Mouse (Mus musculus): ENCODE measurements around the gene Ugt1a2.

The Ugt1a2 gene

DNA sequence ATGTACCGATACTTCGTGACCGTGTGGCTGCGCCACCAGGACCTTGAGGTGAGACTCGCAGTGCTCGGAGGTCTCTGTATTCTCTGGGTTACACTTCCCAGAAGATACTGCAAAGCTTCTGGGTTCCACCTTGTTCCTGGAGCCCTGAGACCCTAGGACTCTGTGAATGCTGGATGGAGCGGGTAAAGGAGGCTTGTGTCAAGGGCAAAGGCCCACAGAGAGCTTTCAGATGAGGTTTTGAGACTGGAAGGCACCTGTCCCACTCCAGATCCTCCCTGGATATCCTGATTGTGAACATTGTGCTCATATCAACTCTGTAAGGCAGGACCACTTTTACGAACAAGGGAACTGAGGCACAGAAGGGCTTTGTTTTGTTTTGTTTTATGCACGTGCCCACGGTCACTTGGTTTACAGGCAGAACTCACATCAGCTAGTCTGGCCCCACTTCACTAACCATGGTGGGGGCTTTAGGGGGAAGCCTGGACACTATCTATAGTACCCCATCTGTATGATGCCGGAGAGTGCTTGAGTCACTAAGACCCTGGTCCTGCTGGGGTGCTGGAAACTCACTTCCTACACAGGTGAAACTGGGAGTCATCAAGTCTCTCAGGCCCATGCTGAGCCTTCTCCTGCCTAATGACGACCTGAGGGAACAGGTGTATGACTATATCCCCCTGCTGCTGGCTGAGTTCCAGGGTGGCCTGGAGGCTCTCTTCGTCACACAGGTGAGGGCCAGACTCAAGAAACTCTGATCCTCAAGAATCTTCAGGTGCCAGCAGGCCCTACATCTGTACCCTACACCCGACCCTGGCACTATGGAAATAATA lies 33.2 kb downstream of the Ugt1a2 start:
- in situ Hi-C loops (cut with MseI, MboI) = no loop called here

DNA sequence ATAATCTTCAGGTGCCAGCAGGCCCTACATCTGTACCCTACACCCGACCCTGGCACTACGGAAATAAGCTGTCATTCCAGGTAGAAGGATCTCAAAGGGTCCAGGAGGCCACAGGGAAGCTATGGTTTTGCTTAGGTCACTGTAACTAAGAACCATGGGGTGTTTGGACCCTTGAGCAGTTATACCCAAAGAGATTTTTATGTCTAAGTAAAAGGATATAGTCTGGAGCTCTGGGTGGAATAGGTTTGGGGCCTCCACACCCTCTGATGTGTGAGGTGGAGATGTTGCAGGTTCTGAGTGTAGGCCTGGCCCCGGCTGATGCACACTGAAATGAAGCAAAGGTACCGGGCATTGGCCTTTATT lies 33.8 kb downstream of the Ugt1a2 start:
- in situ Hi-C loops (cut with MseI, MboI) = no loop called here

- in situ Hi-C loops (cut with MseI, MboI) = no loop called here
Observed at GRCm38 (mm10) chr1:88234646-88235045, 34.2 kb downstream of the Ugt1a2 start.

GRCm38 (mm10) chr1:88235046-88235893 lies 34.9 kb downstream of the Ugt1a2 start:
- in situ Hi-C loops (cut with MseI, MboI) = no loop called here

DNA sequence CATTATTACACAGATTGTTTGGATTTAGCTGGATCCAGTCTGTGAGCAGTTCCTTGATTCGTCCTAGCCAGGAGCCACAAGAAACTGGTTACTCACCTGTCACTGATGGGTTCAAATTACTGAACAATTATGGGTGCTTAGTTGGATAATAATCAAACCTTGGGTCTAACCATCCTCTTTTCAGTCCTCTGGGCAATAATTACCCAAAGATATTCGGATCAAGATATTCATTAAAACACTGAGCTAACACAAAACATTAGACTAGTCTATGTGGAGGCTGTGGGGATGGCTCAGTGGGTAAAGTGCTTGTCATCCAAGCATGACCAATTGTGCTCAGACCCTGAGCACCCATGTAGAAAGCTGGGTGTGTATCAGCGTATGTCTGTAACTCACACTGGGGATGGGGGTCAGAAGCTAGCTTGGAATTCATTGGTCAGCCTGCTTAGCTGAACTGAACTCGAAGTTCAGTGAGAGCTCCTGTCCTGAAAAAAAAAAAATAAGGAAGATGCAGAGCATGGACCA lies 35.6 kb downstream of the Ugt1a2 start:
- in situ Hi-C loops (cut with MseI, MboI) = no loop called here

GRCm38 (mm10) chr1:88237311-88237710 lies 36.9 kb downstream of the Ugt1a2 start:
- in situ Hi-C loops (cut with MseI, MboI) = no loop called here

- in situ Hi-C loops (cut with MseI, MboI) = no loop called here
Observed at GRCm38 (mm10) chr1:88238771-88239170, 38.4 kb downstream of the Ugt1a2 start.

- in situ Hi-C loops (cut with MseI, MboI) = no loop called here
Observed at GRCm38 (mm10) chr1:88240072-88240471, 39.7 kb downstream of the Ugt1a2 start.

DNA sequence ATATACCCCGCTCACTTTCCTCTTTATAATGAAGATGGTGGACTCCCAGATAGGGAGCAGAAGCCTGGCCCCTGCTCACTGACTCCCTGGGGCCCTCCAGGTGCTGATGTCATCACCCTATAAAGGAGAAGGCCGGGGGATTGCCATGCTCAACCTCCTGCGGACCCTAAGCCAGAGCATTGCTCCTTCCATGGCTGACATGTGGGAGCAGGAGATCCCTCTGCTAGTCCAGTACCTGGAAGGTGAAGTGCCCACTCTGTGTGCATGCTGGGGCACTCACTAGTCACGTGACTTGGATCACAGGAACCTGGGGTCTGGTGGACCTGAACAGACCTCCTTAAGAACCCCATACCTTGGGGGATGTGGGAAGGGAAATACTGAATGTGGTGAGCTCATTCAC lies 40.2 kb downstream of the Ugt1a2 start:
- in situ Hi-C loops (cut with MseI, MboI) = no loop called here

GRCm38 (mm10) chr1:88243861-88244260 lies 43.5 kb downstream of the Ugt1a2 start:
- in situ Hi-C loops (cut with MseI, MboI) = no loop called here

DNA sequence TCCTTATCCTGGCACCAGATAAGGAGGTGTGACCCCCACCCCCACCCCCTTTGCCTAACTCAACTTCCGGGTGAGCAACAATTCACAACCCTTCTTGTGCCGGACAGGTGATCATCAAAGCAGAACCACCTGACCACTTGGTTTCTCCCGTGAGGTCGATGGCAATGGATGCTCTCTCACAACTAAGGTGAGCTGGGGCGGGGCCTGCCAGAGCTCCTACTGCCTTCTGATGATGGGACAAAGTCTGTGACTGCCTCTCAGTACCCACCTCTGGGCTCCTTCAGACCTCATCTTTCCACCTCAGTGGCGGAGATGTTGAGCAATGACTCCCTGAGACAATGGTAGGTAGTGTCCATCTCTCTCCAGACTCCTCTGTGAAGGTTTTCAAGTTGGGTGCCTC lies 45.5 kb downstream of the Ugt1a2 start:
- in situ Hi-C loops (cut with MseI, MboI) = no loop called here

DNA sequence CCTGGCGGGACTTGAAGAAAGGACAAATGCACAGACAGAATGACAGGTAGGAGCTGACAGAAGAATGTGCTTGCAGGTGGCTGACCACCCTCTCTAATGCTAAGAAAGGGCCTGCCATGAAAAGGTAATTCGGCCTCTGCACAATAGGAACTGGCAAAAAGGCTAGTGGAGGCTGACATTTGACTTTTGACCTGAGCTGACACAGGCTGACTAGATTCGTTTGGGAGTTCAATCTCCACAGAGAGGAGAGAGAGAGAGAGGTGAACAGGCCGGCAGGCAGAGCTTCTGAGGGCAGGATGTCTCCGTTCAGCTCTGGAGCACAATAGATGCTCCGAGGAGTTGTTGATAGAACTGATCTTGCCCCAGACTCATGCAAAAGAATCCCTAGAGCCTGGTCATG lies 46.0 kb downstream of the Ugt1a2 start:
- in situ Hi-C loops (cut with MseI, MboI) = no loop called here

DNA sequence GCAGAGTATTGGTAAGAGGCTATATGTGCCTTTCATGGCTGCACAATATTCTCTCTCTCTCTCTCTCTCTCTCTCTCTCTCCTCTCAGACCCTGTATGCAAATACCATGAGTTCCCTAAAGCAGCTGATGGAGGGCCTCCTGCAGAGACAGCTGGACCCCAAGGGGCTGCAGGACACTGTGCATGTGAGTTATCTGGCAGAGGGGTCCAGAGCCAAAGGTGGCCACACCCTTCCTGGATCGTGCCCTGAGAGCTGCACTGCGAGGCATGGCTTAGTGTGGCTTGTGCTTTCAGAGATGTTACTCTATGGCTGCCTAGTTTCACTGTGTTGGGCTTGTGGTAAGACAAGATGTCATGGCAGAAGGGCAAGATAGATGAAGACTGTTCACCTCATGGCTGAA lies 47.3 kb downstream of the Ugt1a2 start:
- in situ Hi-C loops (cut with MseI, MboI) = no loop called here

- in situ Hi-C loops (cut with MseI, MboI) = no loop called here
Observed at GRCm38 (mm10) chr1:88248658-88249057, 48.3 kb downstream of the Ugt1a2 start.

GRCm38 (mm10) chr1:88249596-88249995 lies 49.2 kb downstream of the Ugt1a2 start:
- in situ Hi-C loops (cut with MseI, MboI) = no loop called here

GRCm38 (mm10) chr1:88250023-88250422 lies 49.6 kb downstream of the Ugt1a2 start:
- in situ Hi-C loops (cut with MseI, MboI) = no loop called here

DNA sequence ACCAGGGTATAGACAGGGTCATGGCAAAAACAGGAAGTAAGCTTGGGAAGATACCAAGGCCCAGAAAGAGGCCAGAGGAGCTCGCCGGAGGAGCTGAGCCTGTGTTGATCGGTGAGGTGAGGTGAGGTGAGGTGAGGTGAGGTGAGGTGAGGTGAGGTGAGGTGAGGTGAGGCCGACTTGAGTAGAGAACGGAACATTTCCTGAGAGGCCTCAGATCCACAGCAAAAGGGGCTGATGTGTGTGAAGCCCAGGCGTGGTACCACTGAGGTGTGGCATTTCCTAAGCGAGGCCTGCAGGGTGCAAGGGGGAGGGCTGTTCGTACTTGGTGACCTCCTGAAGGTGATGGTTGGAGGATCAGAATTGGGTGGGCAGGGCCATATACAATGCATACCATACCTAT lies 52.7 kb downstream of the Ugt1a2 start:
- in situ Hi-C loops (cut with MseI, MboI) = no loop called here

DNA sequence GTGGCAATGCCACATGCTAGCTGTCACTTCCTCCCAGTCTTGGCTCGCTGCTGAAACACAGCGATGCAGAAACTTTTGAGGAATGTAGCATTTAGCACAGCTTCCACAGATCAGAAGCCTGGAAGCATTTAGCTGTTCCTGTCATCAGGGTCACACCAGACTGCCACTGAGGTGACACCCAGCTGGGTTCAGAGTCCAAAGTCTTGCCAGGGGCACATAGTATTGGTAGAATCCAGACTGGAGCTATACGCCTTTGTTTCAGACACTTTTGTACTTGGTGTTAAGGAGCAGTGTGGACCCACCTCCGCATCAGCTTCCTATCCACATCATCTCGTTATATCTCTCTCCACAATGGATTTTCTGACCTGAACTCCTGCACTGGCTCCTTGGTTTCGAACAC lies 53.1 kb downstream of the Ugt1a2 start:
- in situ Hi-C loops (cut with MseI, MboI) = no loop called here

DNA sequence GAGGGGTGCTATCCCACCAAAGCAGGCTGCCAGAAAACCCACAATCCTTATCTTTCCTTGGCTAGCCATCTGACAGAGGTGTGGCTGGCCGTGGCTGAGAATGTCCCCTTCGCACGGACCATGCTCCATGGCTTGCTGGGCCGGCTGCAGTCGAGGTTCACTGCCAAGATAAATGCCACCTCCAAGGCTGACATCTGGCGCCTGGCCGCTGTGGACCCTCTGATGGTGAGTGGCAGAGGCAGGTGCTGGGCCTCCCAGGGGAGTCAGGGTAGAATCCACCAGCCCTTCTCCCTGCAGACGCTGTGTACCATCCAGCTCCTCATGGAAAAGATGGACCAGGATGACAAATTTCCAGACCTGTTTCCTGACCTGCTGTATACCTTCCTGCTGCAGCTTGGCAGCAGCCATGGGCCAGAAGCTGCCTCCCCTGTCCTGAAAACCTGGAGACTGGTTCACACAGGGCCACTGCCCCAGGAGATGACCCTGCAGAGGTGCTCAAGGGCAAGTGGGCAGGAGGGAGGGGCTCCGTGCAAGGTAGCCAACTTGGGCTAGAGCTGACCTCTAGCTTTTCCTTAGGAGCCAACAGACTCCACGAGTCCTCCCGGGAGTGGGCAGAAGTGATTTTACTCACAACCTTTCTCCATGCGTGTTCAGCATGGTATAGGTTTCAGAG lies 54.5 kb downstream of the Ugt1a2 start:
- in situ Hi-C loops (cut with MseI, MboI) = no loop called here

- in situ Hi-C loops (cut with MseI, MboI) = no loop called here
Observed at GRCm38 (mm10) chr1:88255466-88255857, 55.1 kb downstream of the Ugt1a2 start.

DNA sequence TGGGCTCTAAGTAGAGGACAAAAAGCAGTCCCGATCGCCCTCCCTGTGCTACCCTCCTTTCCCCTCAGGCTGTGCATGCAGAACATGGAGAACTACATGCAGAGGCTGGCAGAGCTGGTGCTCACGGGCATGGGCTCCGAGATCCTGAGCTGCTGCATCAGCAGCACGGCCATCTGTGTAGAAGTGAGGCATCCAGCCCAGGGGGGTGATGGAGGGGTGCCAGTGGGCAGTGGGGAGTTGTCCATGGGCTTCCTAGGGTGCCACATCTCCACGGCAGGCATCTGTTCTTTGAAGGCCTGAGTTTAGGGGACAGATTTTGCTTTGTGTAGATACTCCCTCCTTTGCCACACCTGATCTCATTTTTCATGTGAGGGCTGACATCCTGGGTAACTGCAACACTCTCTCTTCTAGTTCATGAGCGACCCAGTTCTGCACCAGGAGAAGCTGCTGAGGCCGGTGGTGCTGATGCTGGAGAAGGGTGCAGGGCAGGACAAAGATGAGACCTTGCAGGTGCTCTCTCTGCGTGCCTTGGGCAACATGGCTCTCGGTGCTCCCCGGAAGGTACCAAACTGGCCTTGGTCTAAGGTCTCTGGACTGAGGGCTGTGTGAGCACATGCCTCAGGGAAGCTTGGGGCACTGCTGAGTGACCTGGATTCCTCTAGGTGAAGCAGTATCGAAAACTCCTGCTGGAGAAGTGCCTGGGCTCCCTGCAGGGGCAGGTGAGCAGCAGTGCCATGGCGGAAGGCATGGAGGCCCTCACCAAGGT lies 55.8 kb downstream of the Ugt1a2 start:
- in situ Hi-C loops (cut with MseI, MboI) = no loop called here
